Mouse (Mus musculus) brain, embryonic 14.5 days (tissue): Measurements from ENCODE around the gene Zfp382. TPM values are rescaled to one million over a fixed set of nuclear protein-coding genes. Genes with fewer than 3 reads are reported as not detected.
"Not testable (repeated sequence)": the region's sequence is repeated elsewhere in the genome, so short reads cannot be mapped to it uniquely, and the experiment has no call there.

Experiments used
- DNase-seq: peaks from one replicate; pipeline ENCODE4 v3.0.0-alpha.2; 2011; ENCODE audit warnings: low read depth
- CTCF ChIP-seq: fragments of 200-500 bp; IDR thresholded peaks from 2 replicates; pipeline ENCODE4 v1.5.1; 2012; ENCODE audit warnings: inconsistent platforms, mild to moderate bottlenecking, moderate library complexity, borderline replicate concordance; ENCODE audit not compliant: insufficient read depth, insufficient read length; ENCODE audit errors: extremely low read depth
- POLR2A ChIP-seq: fragments of 200-500 bp; IDR thresholded peaks from 2 replicates; pipeline ENCODE4 v1.6.1; 2012; ENCODE audit warnings: mild to moderate bottlenecking, inconsistent platforms, borderline replicate concordance; ENCODE audit not compliant: poor library complexity, insufficient read depth, insufficient read length, severe bottlenecking; ENCODE audit errors: extremely low read depth
- polyA plus RNA-seq: library from polyadenylated mRNA; depleted of rRNA; stranded (reverse); fragments of >200 nt; gene quantifications from 2 replicates; pipeline ENCODE4 v1.2.3, GENCODE M21; 2012

Gene Zfp382
- polyA plus RNA-seq, 1 experiment, result 9.2 TPM

- peak; percentile 49 for DNase-seq
- TF ChIP-seq CTCF, result no peak
- TF ChIP-seq POLR2A, result no peak
These were observed 26.1 kb upstream of the Zfp382 start for GRCm38 (mm10) chr7:30095551-30096125.

GRCm38 (mm10) chr7:30099297-30099696 is 22.4 kb upstream of the Zfp382 start:
- peak; percentile 71 for DNase-seq

GRCm38 (mm10) chr7:30116076-30116475 is 5.7 kb upstream of the Zfp382 start:
- DNase-seq, result no peak
- TF ChIP-seq CTCF (no peak), POLR2A (no peak)

More at GRCm38 (mm10) chr7:30099297-30099696, 22.4 kb upstream of the Zfp382 start:
- no peak for TF ChIP-seq POLR2A
- no peak for TF ChIP-seq CTCF

- DNase-seq, result not testable (repeated sequence)
These were observed 3.8 kb upstream of the Zfp382 start for GRCm38 (mm10) chr7:30117935-30118334.

- TF ChIP-seq CTCF (no peak), POLR2A (no peak)
- peak; percentile 60 for DNase-seq
These were observed 417 bp downstream of the Zfp382 start for GRCm38 (mm10) chr7:30122188-30122530.

- DNase-seq, result no peak
- TF ChIP-seq POLR2A, result no peak
- no peak for TF ChIP-seq CTCF
These were observed 8.2 kb downstream of the Zfp382 start for GRCm38 (mm10) chr7:30129900-30130299.

GRCm38 (mm10) chr7:30132396-30132795 is 10.7 kb downstream of the Zfp382 start:
- no peak for TF ChIP-seq POLR2A
- no peak for TF ChIP-seq CTCF
- no peak for DNase-seq

- DNase-seq, result no peak
- no peak for TF ChIP-seq POLR2A
- TF ChIP-seq CTCF, result no peak
These were observed 15.1 kb downstream of the Zfp382 start for GRCm38 (mm10) chr7:30136826-30137225.

- TF ChIP-seq CTCF (no peak), POLR2A (no peak)
These were observed 21.4 kb downstream of the Zfp382 start for GRCm38 (mm10) chr7:30143170-30143554.

GRCm38 (mm10) chr7:30143555-30144209 is 21.9 kb downstream of the Zfp382 start:
- TF ChIP-seq POLR2A, result peak; percentile 49; the same call in 1 of the 2 replicates
- peak; percentile 13; the same call in 1 of the 2 replicates for TF ChIP-seq CTCF

More at GRCm38 (mm10) chr7:30143170-30143554, 21.4 kb downstream of the Zfp382 start:
- no peak for DNase-seq

GRCm38 (mm10) chr7:30147011-30147410 is 25.3 kb downstream of the Zfp382 start:
- DNase-seq, result no peak
- TF ChIP-seq POLR2A, result no peak
- no peak for TF ChIP-seq CTCF

More at GRCm38 (mm10) chr7:30143555-30144209, 21.9 kb downstream of the Zfp382 start:
- peak; percentile 96 for DNase-seq

GRCm38 (mm10) chr7:30154040-30154439 is 32.3 kb downstream of the Zfp382 start:
- DNase-seq, result no peak
- TF ChIP-seq POLR2A, result no peak
- no peak for TF ChIP-seq CTCF
